Mouse (Mus musculus) testis, adult 2 months (tissue): ENCODE measurements around the gene Scgb1c1. TPM values are rescaled to one million over a fixed set of nuclear protein-coding genes. Genes with fewer than 3 reads are reported as not detected.

Experiments
- H3K27ac ChIP-seq: fragments of 200-500 bp; 2 replicates; pipeline ENCODE4 v1.5.1; 2012; ENCODE audit warnings: low read depth, low read length; ENCODE audit not compliant: control insufficient read depth, insufficient read depth
- H3K27me3 ChIP-seq: fragments of 200-500 bp; 2 replicates; pipeline ENCODE4 v1.6.1; 2012; ENCODE audit warnings: mild to moderate bottlenecking, low read length, moderate library complexity; ENCODE audit not compliant: control insufficient read depth, insufficient read depth
- H3K36me3 ChIP-seq: fragments of 200-500 bp; 2 replicates; pipeline ENCODE4 v1.6.1; 2012; ENCODE audit warnings: mild to moderate bottlenecking, low read length; ENCODE audit not compliant: control insufficient read depth, insufficient read depth
- H3K4me1 ChIP-seq: fragments of 200-500 bp; 2 replicates; pipeline ENCODE4 v1.6.1; 2012; ENCODE audit warnings: low read length; ENCODE audit not compliant: control insufficient read depth, insufficient read depth
- H3K4me3 ChIP-seq: fragments of 200-500 bp; 2 replicates; pipeline ENCODE4 v1.5.1; 2012; ENCODE audit warnings: low read depth, mild to moderate bottlenecking, low read length, moderate library complexity, mixed read lengths; ENCODE audit not compliant: control insufficient read depth
- CTCF ChIP-seq: fragments of 200-500 bp; IDR thresholded peaks from 2 replicates; pipeline ENCODE4 v1.5.1; 2012; ENCODE audit warnings: low read depth, mild to moderate bottlenecking, inconsistent platforms, low read length, moderate library complexity; ENCODE audit not compliant: control insufficient read depth, insufficient read depth, insufficient replicate concordance
- POLR2A ChIP-seq: fragments of 200-500 bp; IDR thresholded peaks from 2 replicates; pipeline ENCODE4 v1.6.1; 2012; ENCODE audit warnings: low read depth, mild to moderate bottlenecking, inconsistent platforms, low read length, moderate library complexity; ENCODE audit not compliant: control insufficient read depth
- polyA plus RNA-seq: library from polyadenylated mRNA; depleted of rRNA; stranded (reverse); fragments of >200 nt; gene quantifications from 2 replicates; pipeline ENCODE4 v1.2.3, GENCODE M21; 2012

Scgb1c1 gene
- polyA plus RNA-seq, 1 experiment, result not detected

DNA sequence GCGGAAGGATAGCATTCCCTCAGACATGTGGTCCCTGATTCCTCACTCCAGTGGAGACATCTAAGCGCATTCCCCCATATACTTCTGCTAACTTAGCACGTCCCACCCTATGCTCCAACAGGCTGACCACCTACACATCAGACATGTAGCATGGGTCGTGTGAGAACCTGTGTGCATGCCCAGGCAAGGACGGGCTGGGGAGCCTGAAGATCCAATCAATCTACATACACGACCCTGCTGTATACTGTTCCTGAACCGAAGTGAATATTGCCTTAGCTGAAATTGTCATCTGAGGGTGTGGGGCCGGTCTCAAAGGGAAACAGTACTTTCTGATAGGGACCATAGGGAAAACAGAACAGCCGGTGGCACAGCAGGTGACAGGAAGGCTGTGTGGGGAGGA lies 9.8 kb downstream of the Scgb1c1 start:
- Histone ChIP-seq H3K4me3 (peak overlapping the region; percentile 97), H3K27me3 (no peaks in the 10 kb centered on the region), H3K4me1 (peaks cover 16% of the 10 kb centered on the region), H3K36me3 (no peaks in the 10 kb centered on the region), H3K27ac (no peak overlapping the region)
- TF ChIP-seq POLR2A, result no peak
- TF ChIP-seq CTCF, result no peak

DNA sequence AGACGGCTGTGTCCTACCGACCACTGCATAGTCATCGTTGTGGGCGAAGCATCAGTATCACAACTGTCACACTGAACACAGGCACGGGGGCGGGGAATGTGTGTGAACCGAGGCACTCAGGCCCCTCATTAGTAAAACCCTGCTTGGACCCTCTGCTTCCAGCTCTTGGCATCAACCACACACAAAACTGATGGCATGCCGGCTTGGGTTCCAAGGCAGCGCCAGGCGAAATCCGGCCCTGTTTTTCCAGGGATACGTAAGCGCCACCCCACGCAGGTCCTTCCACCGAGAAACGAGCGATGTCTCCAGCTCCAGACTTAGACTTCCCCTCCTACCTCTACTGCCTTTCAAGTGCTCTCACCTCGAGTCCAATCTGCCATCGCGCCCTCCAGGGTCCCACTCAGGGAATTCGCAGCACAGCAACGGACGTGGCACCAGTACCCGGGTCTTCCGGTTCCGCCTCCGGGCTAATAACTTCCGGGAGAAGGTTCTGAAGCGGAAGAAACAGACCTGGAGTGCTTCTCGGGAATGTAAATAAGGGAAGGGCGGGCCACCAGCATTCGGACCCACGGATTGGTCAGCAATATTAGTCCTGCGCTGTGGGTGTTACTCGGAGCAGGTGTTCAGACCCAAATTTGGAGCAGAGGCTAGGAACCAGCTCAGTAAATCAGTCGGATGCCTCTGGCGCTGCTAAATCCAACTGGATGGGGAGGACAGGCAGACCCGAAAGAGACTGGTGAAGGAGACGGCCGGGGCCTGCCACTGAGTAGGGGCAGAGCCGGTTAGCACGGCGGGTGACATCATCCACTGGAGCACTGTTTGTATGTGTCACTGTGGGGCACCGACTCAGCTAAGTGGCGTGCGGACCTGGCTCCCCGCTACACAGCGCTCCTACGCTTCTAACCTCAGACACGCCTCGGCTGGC lies 10.8 kb downstream of the Scgb1c1 start, which contains the start of gene Gm45785:
Gene Gm45785 (minus strand): TSS at position 472 of the 925 bp plus-strand sequence.
- no peaks in the 10 kb centered on the region for H3K36me3 ChIP-seq
- TF ChIP-seq POLR2A (peak; percentile 54), CTCF (no peak)

GRCm38 (mm10) chr7:140856785-140857549 lies 11.6 kb downstream of the Scgb1c1 start, which contains the start of gene Ric8a:
Gene Ric8a (plus strand): TSS chr7:140856957.
- Histone ChIP-seq H3K4me3 (peak within 1 kb of the TSS; percentile 97), H3K27ac (peak within 1 kb of the TSS; percentile 92), H3K4me1 (peaks cover 16% of the 10 kb centered on the region), H3K27me3 (no peaks in the 10 kb centered on the region), H3K36me3 (no peaks in the 10 kb centered on the region)
- peak; percentile 38 for TF ChIP-seq POLR2A
- no peak for TF ChIP-seq CTCF

More for the DNA sequence above, 10.8 kb downstream of the Scgb1c1 start, which contains the start of gene Gm45785:
- Histone ChIP-seq H3K4me1 (peaks cover 16% of the 10 kb centered on the region), H3K4me3 (peak within 1 kb of the TSS; percentile 97), H3K27ac (peak within 1 kb of the TSS; percentile 92), H3K27me3 (no peaks in the 10 kb centered on the region)

GRCm38 (mm10) chr7:140857550-140858505 lies 12.5 kb downstream of the Scgb1c1 start, which contains the start of gene Bet1l:
Gene Bet1l (minus strand): TSS chr7:140857577.
- no peak for TF ChIP-seq POLR2A
- H3K36me3 ChIP-seq, result no peaks in the 10 kb centered on the region; the same call in 1 of the 2 replicates

DNA sequence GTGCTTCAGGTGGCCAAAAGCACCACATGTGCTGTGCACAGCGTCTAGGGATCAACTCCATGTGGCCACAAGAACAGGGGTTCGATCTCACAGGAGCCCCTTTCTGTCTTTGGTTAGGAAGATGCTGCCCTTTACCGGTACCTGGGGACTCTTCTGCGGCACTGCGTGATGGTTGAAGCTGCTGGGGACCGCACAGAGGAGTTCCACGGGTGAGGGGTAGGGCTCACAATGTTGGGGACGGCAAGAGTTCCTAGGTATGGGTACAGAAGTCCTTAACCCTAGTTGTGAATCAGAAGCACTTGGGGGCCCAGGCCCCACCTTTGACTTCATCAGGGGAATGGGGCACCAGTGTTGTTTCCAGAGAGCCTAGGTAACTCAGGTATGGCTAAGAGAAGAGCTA lies 13.4 kb downstream of the Scgb1c1 start:
- no peaks in the 10 kb centered on the region; the same call in 1 of the 2 replicates for H3K36me3 ChIP-seq

More at GRCm38 (mm10) chr7:140857550-140858505, 12.5 kb downstream of the Scgb1c1 start, which contains the start of gene Bet1l:
- H3K4me3 ChIP-seq, result peak within 1 kb of the TSS; percentile 97
- peak within 1 kb of the TSS; percentile 85 for H3K27ac ChIP-seq
- H3K4me1 ChIP-seq, result peaks cover 16% of the 10 kb centered on the region
- no peaks in the 10 kb centered on the region for H3K27me3 ChIP-seq

DNA sequence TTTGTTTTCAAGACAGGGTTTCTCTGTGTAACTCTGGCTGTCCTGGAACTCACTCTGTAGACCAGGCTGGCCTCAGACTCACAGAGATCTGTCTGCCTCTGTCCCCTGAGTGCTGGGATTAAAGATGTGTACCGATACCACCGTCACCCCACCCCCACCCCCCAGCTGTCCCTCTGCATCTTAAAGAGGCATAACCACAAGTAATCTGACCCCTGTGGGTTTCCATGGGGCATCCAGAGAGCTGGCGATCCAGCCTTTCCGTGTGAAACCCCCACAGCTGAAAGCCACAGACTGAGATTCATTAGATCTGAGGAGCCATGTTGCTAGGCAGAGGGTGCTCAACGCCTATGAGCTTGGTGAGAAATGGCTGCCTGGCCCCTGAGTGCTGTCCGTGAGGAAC lies 14.7 kb downstream of the Scgb1c1 start:
- Histone ChIP-seq H3K4me1 (peaks cover 15% of the 10 kb centered on the region), H3K4me3 (no peak overlapping the region), H3K36me3 (no peaks in the 10 kb centered on the region; the same call in 1 of the 2 replicates), H3K27ac (no peak overlapping the region), H3K27me3 (no peaks in the 10 kb centered on the region)
- no peak for TF ChIP-seq CTCF
- TF ChIP-seq POLR2A, result no peak

More for the DNA sequence above, 13.4 kb downstream of the Scgb1c1 start:
- TF ChIP-seq CTCF (no peak), POLR2A (no peak)
- H3K27ac ChIP-seq, result no peak overlapping the region
- H3K27me3 ChIP-seq, result no peaks in the 10 kb centered on the region
- H3K4me1 ChIP-seq, result peaks cover 16% of the 10 kb centered on the region
- H3K4me3 ChIP-seq, result no peak overlapping the region
